Mouse (Mus musculus): Measurements from ENCODE around the gene Ngb.

The Ngb gene

GRCm38 (mm10) chr12:87089701-87090100, 12.6 kb downstream of the Ngb start:
- no peak for DNase-seq

DNA sequence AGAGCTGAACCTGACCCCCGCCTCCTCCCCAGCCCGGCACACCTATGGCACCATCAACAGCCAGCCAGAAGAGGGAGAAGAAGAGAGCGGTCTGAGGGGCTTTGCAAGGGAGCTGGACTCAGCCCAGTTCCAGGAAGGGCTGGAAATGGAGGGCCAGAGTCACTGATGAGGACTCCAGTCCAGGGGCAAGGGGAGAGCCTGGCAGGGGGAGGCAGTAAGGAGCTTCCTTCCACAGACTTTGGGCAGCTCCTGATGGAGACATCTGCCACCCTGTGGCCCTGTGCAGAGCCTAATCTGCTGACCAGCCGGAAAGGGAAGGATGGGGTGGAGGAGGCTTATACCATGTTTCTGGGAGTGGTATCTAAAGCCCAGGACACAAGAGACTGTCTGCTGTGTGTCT, 13.1 kb downstream of the Ngb start:
- no peak for DNase-seq

GRCm38 (mm10) chr12:87088331-87088730, 14.0 kb downstream of the Ngb start:
- no peak for DNase-seq

- DNase-seq, result no peak
Measured at GRCm38 (mm10) chr12:87087236-87087635, 15.1 kb downstream of the Ngb start.

- no peak for DNase-seq
Measured at GRCm38 (mm10) chr12:87082797-87083196, 19.5 kb downstream of the Ngb start.

DNA sequence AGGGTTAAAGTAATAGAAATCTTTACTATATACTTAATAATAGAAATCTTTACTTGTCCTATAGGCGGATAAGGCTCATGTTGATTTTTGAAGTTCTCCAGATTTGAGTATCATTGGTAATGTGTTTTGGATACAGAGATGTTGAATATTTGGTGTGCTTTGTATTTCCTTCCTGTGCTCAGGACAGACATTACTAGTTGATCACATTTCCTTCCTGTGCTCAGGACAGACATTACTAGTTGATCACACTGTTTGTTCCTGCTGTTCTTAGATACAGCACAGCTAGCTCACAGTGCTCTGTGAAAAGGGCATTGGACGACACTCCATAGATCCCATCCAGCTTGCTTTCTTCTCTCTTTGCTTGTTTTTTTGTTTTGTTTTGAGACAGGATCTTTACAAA, 25.7 kb downstream of the Ngb start:
- no peak for DNase-seq

DNA sequence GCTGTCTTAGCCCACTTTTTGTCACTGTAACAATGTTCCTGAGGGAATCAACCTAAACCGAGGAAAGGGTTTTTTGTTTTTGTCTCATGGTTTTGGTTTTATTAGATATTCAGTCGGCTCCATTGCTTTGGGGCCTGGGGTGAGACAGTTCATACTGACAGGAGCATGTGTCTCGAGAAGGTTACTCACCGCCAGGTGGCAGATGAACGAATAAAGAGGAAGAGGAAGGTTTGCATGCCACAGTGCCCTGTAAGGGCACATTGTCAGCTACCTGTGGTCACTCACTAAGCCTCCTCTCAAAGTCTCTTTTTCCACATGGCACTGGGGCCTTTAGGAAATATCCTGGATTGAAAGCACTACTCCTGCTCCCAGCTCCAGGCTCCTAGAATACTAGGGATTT, 31.8 kb downstream of the Ngb start:
- no peak for DNase-seq

- peak; percentile 55 for DNase-seq
Measured at GRCm38 (mm10) chr12:87066429-87066828, 35.9 kb downstream of the Ngb start.

- no peak for DNase-seq
Measured at GRCm38 (mm10) chr12:87065446-87065845, 36.9 kb downstream of the Ngb start.

DNA sequence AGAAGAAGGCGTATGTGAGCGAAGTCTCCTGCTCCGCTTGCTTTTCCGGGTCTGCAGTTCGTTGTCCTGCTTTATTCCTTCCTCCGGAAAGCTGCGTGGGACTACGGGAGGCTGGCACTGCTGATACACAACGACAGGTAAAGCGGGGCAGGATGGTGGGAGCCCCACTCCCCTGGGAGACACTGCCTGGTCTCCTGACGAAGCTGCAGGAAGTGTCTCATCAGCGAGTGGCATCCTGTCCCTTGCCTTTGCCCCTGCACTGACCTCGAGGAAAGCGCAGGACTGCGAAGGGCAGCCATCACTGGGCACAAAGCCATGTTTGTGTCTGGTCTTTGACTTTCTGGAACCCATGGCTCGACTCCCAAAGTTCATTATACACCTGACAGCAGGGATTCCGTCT, 45.3 kb downstream of the Ngb start:
- DNase-seq, result no peak

DNA sequence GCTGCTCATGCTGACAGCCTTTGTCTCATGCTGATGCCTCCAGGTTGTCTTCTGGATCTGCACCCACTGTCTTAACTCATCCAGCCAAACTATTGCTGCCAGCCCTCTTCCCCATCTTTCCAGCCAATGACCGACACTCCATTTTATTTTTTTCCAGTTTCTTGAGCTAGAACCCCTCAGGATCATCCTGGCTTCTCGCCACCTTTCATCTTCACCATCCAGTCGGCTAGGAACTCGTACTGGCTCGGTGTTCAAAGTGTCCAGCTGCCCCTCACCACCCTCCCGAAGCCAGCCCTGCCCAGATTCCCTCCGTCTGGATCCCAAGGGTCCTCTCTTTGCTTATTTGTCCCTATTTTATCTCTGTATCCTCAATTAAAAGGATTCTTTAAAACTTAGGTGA, 47.5 kb downstream of the Ngb start:
- no peak for DNase-seq

GRCm38 (mm10) chr12:87052661-87053321, 49.5 kb downstream of the Ngb start:
- DNase-seq, result peak; percentile 84

DNA sequence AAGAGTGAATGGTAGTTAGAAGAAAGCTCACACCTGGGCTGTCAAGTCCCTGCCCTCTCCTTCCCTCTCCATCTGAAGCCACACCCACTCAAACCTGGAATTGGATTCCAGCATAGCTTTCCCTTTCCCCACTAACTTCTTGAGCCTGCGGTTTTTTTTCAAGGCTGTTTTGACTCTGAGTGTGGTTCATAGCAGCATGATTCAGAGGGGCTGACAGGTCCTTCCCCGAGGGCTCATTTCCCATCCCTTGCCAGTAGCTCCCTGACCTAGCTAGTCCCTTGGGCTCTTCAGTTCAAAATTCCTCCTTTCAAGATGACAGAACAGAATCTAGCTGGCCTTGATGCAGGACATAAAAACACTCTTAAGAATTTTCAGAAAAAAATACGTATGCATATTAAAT, 54.8 kb downstream of the Ngb start:
- no peak for DNase-seq
